Mouse (Mus musculus): Measurements from ENCODE around the gene Slc30a10. TPM values are rescaled to one million over a fixed set of nuclear protein-coding genes. Genes with fewer than 3 reads are reported as not detected.

Slc30a10 gene
- polyA plus RNA-seq, 1 experiment from 2014 or later = 5.8 TPM

DNA sequence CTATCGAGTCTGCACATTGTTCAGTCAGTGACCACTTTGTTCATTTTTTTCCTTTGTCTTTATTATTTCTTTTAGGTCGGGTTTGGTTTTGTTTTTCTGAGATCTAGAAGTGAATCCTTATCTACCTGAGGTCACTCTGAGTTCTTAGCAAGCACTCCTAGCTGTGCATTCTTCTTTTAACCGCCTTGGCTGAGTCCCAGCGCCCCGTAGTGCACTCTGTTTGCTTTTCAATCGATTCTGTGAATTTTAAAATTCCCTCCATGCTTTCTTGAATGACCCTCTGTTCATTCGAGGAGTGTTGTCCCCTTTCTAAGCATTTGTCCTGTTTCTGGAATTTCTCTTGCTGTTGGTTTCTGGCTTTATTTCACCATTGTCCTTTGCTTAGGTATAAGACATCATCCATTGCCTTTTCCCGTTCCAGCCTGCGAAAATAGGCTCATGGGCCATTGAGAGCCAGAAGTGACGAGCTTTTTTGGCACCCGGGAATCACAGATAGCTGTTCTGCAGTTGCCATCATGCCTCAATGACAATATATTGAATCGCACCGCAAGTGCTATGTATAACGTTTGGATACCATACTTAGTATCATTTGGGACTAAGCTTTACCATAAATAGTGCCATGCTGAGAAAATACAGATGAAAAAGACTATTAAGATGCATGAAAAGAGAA is 42.3 kb downstream of the Slc30a10 start:
- ATAC-seq (ENCODE audit: low read depth) = no peak
- H3K9me3 ChIP-seq (ENCODE audit: control insufficient read depth, low read length) = no peaks in the 10 kb centered on the region
- H3K36me3 ChIP-seq (ENCODE audit: control insufficient read depth, insufficient read depth, low read length) = no peaks in the 10 kb centered on the region
- no peak overlapping the region for H3K4me2 ChIP-seq (ENCODE audit: low read depth, low read length)
- H3K9ac ChIP-seq (replicated peaks; ENCODE audit: low read depth, low read length) = no peak overlapping the region
- WGBS = 67% methylated on average over 14 of the region's 14 CpGs
- H3K4me3 ChIP-seq (ENCODE audit: low read depth, low read length) = no peak overlapping the region
- no peak overlapping the region for H3K27ac ChIP-seq (ENCODE audit: low read depth, low read length)
- H3K27me3 ChIP-seq (ENCODE audit: control insufficient read depth, insufficient read depth, low read length) = no peaks in the 10 kb centered on the region
- no peaks in the 10 kb centered on the region for H3K4me1 ChIP-seq (ENCODE audit: control insufficient read depth, insufficient read depth, low read length)

DNA sequence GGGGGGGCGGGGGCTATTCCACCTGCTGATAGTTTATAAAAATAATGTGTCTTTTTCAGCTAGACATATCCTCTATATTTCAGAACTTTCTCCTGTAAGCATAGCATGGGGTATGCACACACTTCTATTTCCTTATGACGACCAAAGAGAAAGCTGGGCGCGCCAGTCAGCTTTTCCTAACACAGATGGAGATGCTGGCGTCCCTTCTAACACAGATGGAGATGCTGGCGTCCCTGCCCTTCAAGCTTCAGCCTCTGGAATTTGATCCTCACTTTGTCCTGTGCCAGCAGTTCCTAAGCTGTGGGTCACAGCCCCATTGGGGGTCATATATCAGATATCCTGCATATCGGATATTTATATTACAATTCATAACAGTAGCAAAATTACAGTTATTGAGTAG is 46.0 kb downstream of the Slc30a10 start:
- no peak overlapping the region for H3K9ac ChIP-seq (replicated peaks; ENCODE audit: low read depth, low read length)
- no peak overlapping the region for H3K4me2 ChIP-seq (ENCODE audit: low read depth, low read length)
- no peaks in the 10 kb centered on the region for H3K36me3 ChIP-seq (ENCODE audit: control insufficient read depth, insufficient read depth, low read length)
- 75% methylated on average over 7 of the region's 7 CpGs for WGBS
- H3K4me1 ChIP-seq (ENCODE audit: control insufficient read depth, insufficient read depth, low read length) = no peaks in the 10 kb centered on the region
- no peak overlapping the region for H3K27ac ChIP-seq (ENCODE audit: low read depth, low read length)
- no peak overlapping the region for H3K4me3 ChIP-seq (ENCODE audit: low read depth, low read length)
- no peaks in the 10 kb centered on the region for H3K27me3 ChIP-seq (ENCODE audit: control insufficient read depth, insufficient read depth, low read length)
- no peaks in the 10 kb centered on the region for H3K9me3 ChIP-seq (ENCODE audit: control insufficient read depth, low read length)
- no peak for ATAC-seq (ENCODE audit: low read depth)

DNA sequence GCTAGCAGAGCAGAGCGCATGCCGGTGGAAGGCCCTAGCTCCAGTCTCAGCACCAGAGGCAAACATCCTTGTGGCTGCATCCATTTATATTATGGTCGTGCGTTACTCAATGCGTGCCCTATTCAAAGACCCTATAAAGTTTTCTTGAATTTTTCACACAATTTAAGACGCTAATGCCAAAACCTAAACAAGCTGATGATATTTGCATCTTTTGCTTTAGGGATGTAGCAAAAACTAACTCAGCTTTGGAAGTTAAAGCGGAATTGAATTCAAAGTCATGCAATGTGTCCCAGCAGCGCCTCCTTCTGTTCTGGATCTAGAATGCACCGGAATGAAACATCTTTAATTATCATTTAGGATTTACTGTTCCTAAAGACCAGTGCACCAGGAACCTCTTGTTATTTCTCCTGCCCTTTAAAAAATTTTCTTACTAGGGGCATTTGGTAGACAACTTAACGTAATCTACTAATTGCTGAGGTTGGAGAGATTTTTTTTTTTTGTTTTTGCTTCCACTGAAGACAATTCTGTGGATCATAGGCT is 47.2 kb downstream of the Slc30a10 start:
- Histone ChIP-seq H3K4me2 (ENCODE audit: low read depth, low read length) (no peak overlapping the region), H3K27ac (ENCODE audit: low read depth, low read length) (no peak overlapping the region), H3K9me3 (ENCODE audit: control insufficient read depth, low read length) (no peaks in the 10 kb centered on the region), H3K9ac (replicated peaks; ENCODE audit: low read depth, low read length) (no peak overlapping the region), H3K4me1 (ENCODE audit: control insufficient read depth, insufficient read depth, low read length) (no peaks in the 10 kb centered on the region), H3K36me3 (ENCODE audit: control insufficient read depth, insufficient read depth, low read length) (no peaks in the 10 kb centered on the region), H3K4me3 (ENCODE audit: low read depth, low read length) (no peak overlapping the region), H3K27me3 (ENCODE audit: control insufficient read depth, insufficient read depth, low read length) (no peaks in the 10 kb centered on the region)
- no peak for ATAC-seq (ENCODE audit: low read depth)
- WGBS = 36% methylated on average over 10 of the region's 10 CpGs

DNA sequence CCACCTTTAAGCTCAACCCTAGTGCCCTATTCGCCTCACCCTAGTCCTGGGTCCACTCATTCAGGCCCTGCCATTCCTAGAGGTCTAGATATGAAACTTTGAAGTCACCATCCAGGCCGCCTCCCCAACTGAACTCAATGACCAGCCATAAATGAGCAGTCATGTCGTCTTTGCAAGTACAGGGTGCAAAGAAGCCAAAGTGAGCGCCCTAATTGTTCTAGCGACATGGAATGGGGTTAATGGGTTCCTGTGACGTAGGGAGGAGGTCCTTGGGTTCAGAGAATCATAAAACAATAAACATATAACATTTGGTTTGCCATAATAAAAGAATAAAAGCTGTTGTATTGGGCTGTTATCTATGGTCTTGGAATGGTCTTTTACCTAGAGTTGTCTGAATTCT is 47.9 kb downstream of the Slc30a10 start:
- WGBS = 30% methylated on average over 6 of the region's 6 CpGs
- no peak for ATAC-seq (ENCODE audit: low read depth)
- no peak overlapping the region for H3K4me3 ChIP-seq (ENCODE audit: low read depth, low read length)
- H3K36me3 ChIP-seq (ENCODE audit: control insufficient read depth, insufficient read depth, low read length) = no peaks in the 10 kb centered on the region
- no peak overlapping the region for H3K27ac ChIP-seq (ENCODE audit: low read depth, low read length)
- H3K9ac ChIP-seq (replicated peaks; ENCODE audit: low read depth, low read length) = no peak overlapping the region
- no peaks in the 10 kb centered on the region for H3K9me3 ChIP-seq (ENCODE audit: control insufficient read depth, low read length)
- H3K4me1 ChIP-seq (ENCODE audit: control insufficient read depth, insufficient read depth, low read length) = no peaks in the 10 kb centered on the region
- H3K27me3 ChIP-seq (ENCODE audit: control insufficient read depth, insufficient read depth, low read length) = no peaks in the 10 kb centered on the region
- no peak overlapping the region for H3K4me2 ChIP-seq (ENCODE audit: low read depth, low read length)

DNA sequence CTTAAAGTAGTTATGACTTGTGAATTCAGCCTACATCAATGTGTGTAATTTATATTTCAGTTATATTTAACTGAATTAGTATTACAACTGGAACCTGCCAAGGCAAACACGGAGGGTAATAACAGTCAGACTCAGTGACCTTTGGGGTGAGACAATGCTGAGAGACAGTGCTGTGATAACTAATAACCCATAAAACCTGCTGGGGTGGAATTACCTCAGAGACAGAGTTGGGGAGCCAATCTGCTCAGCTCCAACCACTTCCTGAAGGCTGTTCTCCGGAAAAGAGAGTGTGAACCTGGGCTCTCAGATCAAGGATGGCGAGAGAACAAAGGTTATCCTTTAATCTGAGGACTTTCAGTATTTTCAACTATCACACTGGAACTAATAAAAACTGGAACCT is 54.4 kb downstream of the Slc30a10 start:
- Histone ChIP-seq H3K27ac (ENCODE audit: low read depth, low read length) (no peak overlapping the region), H3K9ac (replicated peaks; ENCODE audit: low read depth, low read length) (no peak overlapping the region), H3K36me3 (ENCODE audit: control insufficient read depth, insufficient read depth, low read length) (no peaks in the 10 kb centered on the region), H3K27me3 (ENCODE audit: control insufficient read depth, insufficient read depth, low read length) (no peaks in the 10 kb centered on the region), H3K9me3 (ENCODE audit: control insufficient read depth, low read length) (no peaks in the 10 kb centered on the region), H3K4me2 (ENCODE audit: low read depth, low read length) (no peak overlapping the region), H3K4me3 (ENCODE audit: low read depth, low read length) (no peak overlapping the region), H3K4me1 (ENCODE audit: control insufficient read depth, insufficient read depth, low read length) (no peaks in the 10 kb centered on the region)
- ATAC-seq (ENCODE audit: low read depth) = no peak
- WGBS = 56% methylated on average over 3 of the region's 3 CpGs

DNA sequence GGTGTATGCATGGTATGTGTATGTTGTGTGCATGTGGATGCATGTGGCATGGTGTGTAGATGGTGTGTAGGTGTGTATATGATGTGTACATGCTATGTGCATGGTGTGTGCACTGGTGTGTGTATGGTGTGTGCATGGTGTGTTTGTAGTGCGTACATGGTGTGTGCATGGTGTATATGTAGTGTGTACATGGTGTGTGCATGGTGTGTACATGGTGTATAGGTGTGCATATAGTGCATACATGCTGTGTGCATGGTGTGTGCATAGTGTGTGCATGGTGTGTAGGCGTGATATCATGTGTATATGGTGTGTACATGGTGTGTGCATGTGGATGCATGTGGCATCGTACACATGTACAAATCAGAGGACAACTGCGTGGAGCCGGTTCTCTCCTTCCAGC is 56.7 kb downstream of the Slc30a10 start:
- Histone ChIP-seq H3K27ac (ENCODE audit: low read depth, low read length) (no peak overlapping the region), H3K36me3 (ENCODE audit: control insufficient read depth, insufficient read depth, low read length) (no peaks in the 10 kb centered on the region), H3K27me3 (ENCODE audit: control insufficient read depth, insufficient read depth, low read length) (no peaks in the 10 kb centered on the region), H3K9me3 (ENCODE audit: control insufficient read depth, low read length) (no peaks in the 10 kb centered on the region), H3K9ac (replicated peaks; ENCODE audit: low read depth, low read length) (no peak overlapping the region), H3K4me3 (ENCODE audit: low read depth, low read length) (no peak overlapping the region), H3K4me2 (ENCODE audit: low read depth, low read length) (no peak overlapping the region), H3K4me1 (ENCODE audit: control insufficient read depth, insufficient read depth, low read length) (no peaks in the 10 kb centered on the region)
- ATAC-seq (ENCODE audit: low read depth) = no peak
- 94% methylated on average over 5 of the region's 5 CpGs for WGBS

DNA sequence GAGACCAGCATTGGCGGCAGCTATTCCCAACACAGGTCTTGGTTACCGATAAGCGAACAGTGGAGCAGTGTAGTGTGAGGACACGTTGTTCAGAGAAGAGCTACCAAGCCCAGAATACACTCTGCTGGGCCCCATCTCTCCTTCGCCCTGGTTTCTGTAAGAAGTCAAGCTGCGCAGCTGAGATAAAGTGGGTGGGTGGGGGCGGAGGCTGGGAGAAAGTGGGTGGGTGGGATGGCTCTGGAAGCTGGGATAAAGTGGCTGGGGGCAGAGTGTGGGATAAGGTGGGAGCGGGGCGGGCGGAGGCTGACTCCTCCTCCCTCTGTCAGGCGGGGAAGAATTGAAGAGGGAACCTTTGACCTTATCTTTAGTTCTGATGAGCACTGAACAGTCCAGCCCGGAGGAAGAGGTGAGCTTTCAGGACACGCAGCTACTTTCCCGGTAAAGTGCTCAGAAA is 60.9 kb downstream of the Slc30a10 start:
- Histone ChIP-seq H3K9me3 (ENCODE audit: control insufficient read depth, low read length) (no peaks in the 10 kb centered on the region), H3K9ac (replicated peaks; ENCODE audit: low read depth, low read length) (no peak overlapping the region), H3K4me2 (ENCODE audit: low read depth, low read length) (no peak overlapping the region), H3K27me3 (ENCODE audit: control insufficient read depth, insufficient read depth, low read length) (no peaks in the 10 kb centered on the region), H3K36me3 (ENCODE audit: control insufficient read depth, insufficient read depth, low read length) (no peaks in the 10 kb centered on the region), H3K4me1 (ENCODE audit: control insufficient read depth, insufficient read depth, low read length) (no peaks in the 10 kb centered on the region), H3K4me3 (ENCODE audit: low read depth, low read length) (no peak overlapping the region), H3K27ac (ENCODE audit: low read depth, low read length) (no peak overlapping the region)
- whole genome bisulfite sequencing = 53% methylated on average over 13 of the region's 14 CpGs
- ATAC-seq (ENCODE audit: low read depth) = no peak

DNA sequence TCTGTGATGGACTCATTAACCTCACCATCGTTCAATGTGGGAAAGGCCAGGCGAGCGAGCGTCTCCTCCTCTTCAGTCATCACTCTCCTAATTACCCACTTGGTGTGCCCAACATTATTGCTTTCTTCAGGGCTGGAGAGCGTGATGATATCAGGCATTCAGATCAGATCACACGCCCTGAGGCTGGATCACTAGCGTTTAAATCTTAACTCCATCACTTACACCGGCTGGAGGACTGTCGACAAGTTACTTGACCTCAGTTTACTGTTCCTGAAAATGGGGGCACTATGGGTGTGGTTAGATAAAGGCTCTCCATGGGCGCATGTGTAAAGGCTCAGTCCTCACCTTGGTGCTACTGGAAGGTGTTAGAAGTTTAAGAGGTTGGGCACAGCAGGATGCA is 61.4 kb downstream of the Slc30a10 start:
- no peak overlapping the region for H3K4me3 ChIP-seq (ENCODE audit: low read depth, low read length)
- WGBS = 47% methylated on average over 10 of the region's 10 CpGs
- no peak for ATAC-seq (ENCODE audit: low read depth)

DNA sequence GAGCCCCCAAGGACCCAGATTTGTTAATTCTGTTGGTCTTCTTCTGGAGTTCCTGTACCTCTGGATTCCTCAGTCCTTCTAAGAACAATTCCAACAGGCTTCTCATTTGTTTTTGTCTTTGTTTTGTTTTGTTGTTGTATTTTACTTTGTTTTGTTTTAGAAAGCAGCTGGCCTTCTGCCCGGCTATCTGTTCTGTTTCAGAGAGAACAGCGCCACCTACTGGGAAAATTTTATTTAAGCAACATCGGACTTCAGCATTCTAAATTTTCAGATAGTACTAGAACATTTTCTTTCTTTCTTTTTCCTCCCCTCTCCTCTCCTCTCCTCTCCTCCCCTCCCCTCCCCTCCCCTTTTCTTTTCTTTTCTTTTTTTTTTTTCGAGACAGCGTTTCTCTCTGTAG is 62.9 kb downstream of the Slc30a10 start:
- H3K27ac ChIP-seq (ENCODE audit: low read depth, low read length) = no peak overlapping the region
- no peak overlapping the region for H3K4me2 ChIP-seq (ENCODE audit: low read depth, low read length)
- H3K9me3 ChIP-seq (ENCODE audit: control insufficient read depth, low read length) = no peaks in the 10 kb centered on the region
- 6% methylated on average over 3 of the region's 5 CpGs for WGBS
- ATAC-seq (ENCODE audit: low read depth) = no peak
- no peaks in the 10 kb centered on the region for H3K36me3 ChIP-seq (ENCODE audit: control insufficient read depth, insufficient read depth, low read length)
- no peaks in the 10 kb centered on the region for H3K4me1 ChIP-seq (ENCODE audit: control insufficient read depth, insufficient read depth, low read length)
- no peak overlapping the region for H3K4me3 ChIP-seq (ENCODE audit: low read depth, low read length)
- H3K27me3 ChIP-seq (ENCODE audit: control insufficient read depth, insufficient read depth, low read length) = no peaks in the 10 kb centered on the region
- H3K9ac ChIP-seq (replicated peaks; ENCODE audit: low read depth, low read length) = no peak overlapping the region

More for the DNA sequence above, 61.4 kb downstream of the Slc30a10 start:
- Histone ChIP-seq H3K4me1 (ENCODE audit: control insufficient read depth, insufficient read depth, low read length) (no peaks in the 10 kb centered on the region), H3K36me3 (ENCODE audit: control insufficient read depth, insufficient read depth, low read length) (no peaks in the 10 kb centered on the region), H3K9me3 (ENCODE audit: control insufficient read depth, low read length) (no peaks in the 10 kb centered on the region), H3K9ac (replicated peaks; ENCODE audit: low read depth, low read length) (no peak overlapping the region), H3K27me3 (ENCODE audit: control insufficient read depth, insufficient read depth, low read length) (no peaks in the 10 kb centered on the region), H3K4me2 (ENCODE audit: low read depth, low read length) (no peak overlapping the region), H3K27ac (ENCODE audit: low read depth, low read length) (no peak overlapping the region)

Data from neural tube, embryonic 14.5 days (tissue).